Mouse (Mus musculus) lung, embryonic 14.5 days (tissue): Measurements from ENCODE around the gene Ptdss2. TPM values are rescaled to one million over a fixed set of nuclear protein-coding genes. Genes with fewer than 3 reads are reported as not detected.

ENCODE experiments used
- ATAC-seq: fragments of 200-750 bp; cut with Nextera tagmentation; 2 replicates; pipeline ENCODE4 v1.8.0; 2017; ENCODE audit warnings: mild to moderate bottlenecking, moderate TSS enrichment, moderate library complexity; ENCODE audit not compliant: insufficient read depth
- DNase-seq: peaks from one replicate; pipeline ENCODE4 v3.0.0-alpha.2; 2015
- H3K27ac ChIP-seq: fragments of 300-500 bp; sonication (generic); 2 replicates; pipeline ENCODE4 v1.5.1; 2014; ENCODE audit warnings: low read depth, mild to moderate bottlenecking, moderate library complexity
- H3K27me3 ChIP-seq: fragments of 300-500 bp; sonication (generic); 2 replicates; pipeline ENCODE4 v1.6.1; 2014; ENCODE audit warnings: low read length, control low read depth; ENCODE audit not compliant: insufficient read depth
- H3K36me3 ChIP-seq: fragments of 300-500 bp; sonication (generic); 2 replicates; pipeline ENCODE4 v1.6.1; 2014; ENCODE audit warnings: control low read depth; ENCODE audit not compliant: insufficient read depth
- H3K4me1 ChIP-seq: fragments of 300-500 bp; sonication (generic); 2 replicates; pipeline ENCODE4 v1.6.1; 2014; ENCODE audit warnings: antibody characterized with exemption, control low read depth; ENCODE audit not compliant: insufficient read depth
- H3K4me2 ChIP-seq: fragments of 300-500 bp; sonication (generic); 2 replicates; pipeline ENCODE4 v1.6.1; 2014; ENCODE audit warnings: mild to moderate bottlenecking
- H3K4me3 ChIP-seq: fragments of 300-500 bp; sonication (generic); 2 replicates; pipeline ENCODE4 v1.5.1; 2014; ENCODE audit warnings: low read depth, low read length
- H3K9ac ChIP-seq: fragments of 300-500 bp; sonication (generic); 2 replicates; pipeline ENCODE4 v1.6.1; 2014
- H3K9me3 ChIP-seq: fragments of 300-500 bp; sonication (generic); 2 replicates; pipeline ENCODE4 v1.6.1; 2016; ENCODE audit warnings: low read depth, low read length, control low read depth
- CTCF ChIP-seq: IDR thresholded peaks from 2 replicates; pipeline ENCODE4 v1.5.1; 2016; ENCODE audit warnings: antibody characterized with exemption, low read depth
- WGBS: fragments of 180-500 bp; shearing (Covaris S2); extraction: QIAGEN DNeasy Blood & Tissue Kit; methylation state at CpG from one replicate; pipeline ENCODE4 v1.1.7; 2014; 5-methylcytosine and 5-hydroxymethylcytosine counted together
- polyA plus RNA-seq: library from polyadenylated mRNA; unstranded; fragments of >200 nt; fragmentation: Nextera tagmentation; extraction: Ambion mirVana; gene quantifications from 2 replicates; pipeline ENCODE4 v1.2.1, GENCODE M21; 2014

Ptdss2 gene
- polyA plus RNA-seq, 1 experiment from 2014 or later = 57.7 TPM

DNA sequence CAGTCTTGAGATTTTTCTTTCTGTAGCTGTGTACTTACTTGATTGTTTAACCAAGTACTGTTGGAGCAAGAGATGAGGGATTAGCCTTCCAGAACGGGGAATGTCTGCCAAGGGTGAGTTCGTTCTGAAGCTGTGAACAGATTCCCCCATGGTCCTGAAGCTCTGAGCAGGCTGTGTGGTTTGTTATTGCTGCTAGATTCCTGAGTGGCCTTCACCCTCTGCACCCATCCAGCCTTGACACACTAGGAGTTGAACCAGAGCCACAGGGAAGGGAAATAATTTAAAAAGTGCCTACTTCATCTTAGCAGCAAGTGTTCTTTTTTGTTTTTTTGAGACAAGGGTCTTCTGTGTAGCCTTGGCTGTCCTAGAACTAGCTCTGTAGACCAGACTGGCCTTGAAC, 21.7 kb downstream of the Ptdss2 start:
- DNase-seq (no peak), ATAC-seq (no peak)
- no peaks in the 10 kb centered on the region for H3K27me3 ChIP-seq
- H3K9ac ChIP-seq = no peak overlapping the region
- no peaks in the 10 kb centered on the region for H3K4me1 ChIP-seq
- H3K4me3 ChIP-seq = no peak overlapping the region
- H3K9me3 ChIP-seq = no peaks in the 10 kb centered on the region
- H3K4me2 ChIP-seq = no peak overlapping the region
- 67% methylated on average over 2 of the region's 2 CpGs for WGBS
- no peak for TF ChIP-seq CTCF
- peaks cover 52% of the 10 kb centered on the region for H3K36me3 ChIP-seq
- H3K27ac ChIP-seq = no peak overlapping the region

DNA sequence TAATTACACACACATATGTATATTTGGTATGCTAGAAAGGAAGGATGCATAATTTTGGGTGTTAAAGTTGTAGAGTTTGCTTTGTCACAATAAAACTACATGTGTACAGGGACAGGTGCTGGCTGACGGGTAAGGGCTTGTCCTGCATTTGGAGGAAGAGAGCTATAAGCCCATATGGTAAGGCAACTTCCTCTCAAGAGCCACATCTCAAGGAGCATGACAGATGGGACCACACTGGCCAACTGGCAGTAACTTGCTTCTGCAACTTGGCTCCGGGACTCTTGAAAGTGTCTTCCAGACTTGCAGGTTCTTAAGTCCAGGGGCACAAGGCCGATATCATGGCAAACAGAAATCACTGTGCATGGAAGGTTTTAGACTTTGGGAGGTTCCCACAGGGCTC, 22.5 kb downstream of the Ptdss2 start:
- no peaks in the 10 kb centered on the region for H3K9me3 ChIP-seq
- no peak overlapping the region for H3K27ac ChIP-seq
- H3K4me1 ChIP-seq = no peaks in the 10 kb centered on the region
- H3K9ac ChIP-seq = no peak overlapping the region
- H3K27me3 ChIP-seq = no peaks in the 10 kb centered on the region
- H3K36me3 ChIP-seq = peaks cover 48% of the 10 kb centered on the region
- 84% methylated on average over 3 of the region's 3 CpGs for WGBS
- ATAC-seq (no peak), DNase-seq (no peak)
- no peak overlapping the region for H3K4me3 ChIP-seq
- TF ChIP-seq CTCF = no peak
- H3K4me2 ChIP-seq = no peak overlapping the region

DNA sequence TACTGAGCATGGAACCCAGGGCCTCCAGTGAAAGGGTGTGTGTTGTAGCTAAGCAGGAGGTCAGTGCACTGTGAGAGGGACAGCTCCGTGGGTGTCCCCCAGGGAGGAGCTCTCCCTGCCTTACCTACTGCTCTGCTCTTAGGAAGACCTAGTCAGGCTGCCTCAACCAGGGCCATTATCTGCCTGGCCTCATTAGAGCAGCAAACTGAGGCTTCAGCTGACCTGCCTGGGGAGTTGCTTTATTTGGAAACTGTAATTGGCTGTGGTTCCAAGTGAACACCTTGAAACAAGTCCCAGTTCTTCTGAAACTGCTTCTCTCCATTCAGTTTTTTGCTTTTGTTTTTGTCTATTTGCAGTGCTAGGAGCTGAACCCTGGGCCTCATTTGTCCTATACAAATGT, 23.2 kb downstream of the Ptdss2 start:
- Histone ChIP-seq H3K9me3 (no peaks in the 10 kb centered on the region), H3K4me3 (no peak overlapping the region), H3K4me2 (no peak overlapping the region), H3K36me3 (peaks cover 48% of the 10 kb centered on the region), H3K27ac (no peak overlapping the region), H3K9ac (no peak overlapping the region), H3K4me1 (no peaks in the 10 kb centered on the region), H3K27me3 (no peaks in the 10 kb centered on the region)
- no peak for DNase-seq
- TF ChIP-seq CTCF = no peak
- WGBS = 64% methylated on average over 1 of the region's 1 CpGs
- no peak for ATAC-seq

DNA sequence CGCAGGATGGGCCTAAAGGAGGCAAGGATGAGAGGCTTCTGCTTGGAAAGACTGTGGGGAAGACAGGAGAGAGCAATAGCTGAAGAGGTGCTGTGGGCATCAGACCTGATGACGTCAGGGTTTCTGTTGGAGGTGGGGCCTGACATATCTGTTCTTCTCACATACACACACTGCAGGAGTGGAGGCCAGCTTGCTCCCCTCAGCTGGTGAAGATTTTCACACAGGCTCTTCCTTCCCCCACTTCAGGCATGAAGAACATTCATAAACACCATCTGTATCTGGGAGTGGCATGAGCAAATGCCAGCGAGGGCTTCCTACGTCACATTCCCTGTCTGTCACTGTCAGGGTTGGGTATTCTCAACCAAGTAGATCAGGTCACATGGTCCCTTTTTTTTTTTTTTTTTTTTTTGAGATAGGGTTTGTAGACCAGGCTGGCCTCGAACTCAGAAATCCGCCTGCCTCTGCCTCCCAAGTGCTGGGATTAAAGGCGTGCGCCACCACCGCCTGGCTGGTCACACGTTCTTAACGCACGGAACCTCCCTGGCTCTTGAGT, 23.9 kb downstream of the Ptdss2 start:
- Histone ChIP-seq H3K4me1 (no peaks in the 10 kb centered on the region), H3K4me2 (no peak overlapping the region), H3K9me3 (no peaks in the 10 kb centered on the region), H3K4me3 (no peak overlapping the region), H3K9ac (no peak overlapping the region), H3K27ac (no peak overlapping the region), H3K36me3 (peaks cover 55% of the 10 kb centered on the region), H3K27me3 (no peaks in the 10 kb centered on the region)
- DNase-seq (no peak), ATAC-seq (0 out of 2 replicates have a peak, but pooled peaks have one; percentile 31)
- no peak for TF ChIP-seq CTCF
- 91% methylated on average over 12 of the region's 12 CpGs for WGBS

DNA sequence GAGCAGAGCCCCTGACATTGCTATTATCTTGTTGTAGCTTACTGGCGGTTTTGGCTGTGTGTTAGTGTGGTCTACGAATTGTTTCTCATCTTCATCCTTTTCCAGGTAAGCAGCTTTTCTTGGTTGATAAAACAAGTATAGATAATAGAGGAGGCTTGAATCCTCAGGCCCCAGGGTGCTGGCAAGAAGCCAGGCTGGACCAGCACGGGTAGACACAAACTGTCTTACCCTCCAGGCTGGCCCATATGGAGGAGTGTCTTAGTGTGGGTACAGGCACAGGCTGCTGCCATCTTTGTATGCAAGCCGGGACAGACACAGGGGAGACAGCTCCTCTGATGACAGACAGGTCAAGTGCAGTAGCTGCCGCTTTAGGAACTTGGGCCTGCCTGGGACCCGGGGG, 24.9 kb downstream of the Ptdss2 start:
- H3K27ac ChIP-seq = no peak overlapping the region
- 81% methylated on average over 6 of the region's 6 CpGs for WGBS
- no peak overlapping the region for H3K4me2 ChIP-seq
- DNase-seq (no peak), ATAC-seq (no peak)
- H3K36me3 ChIP-seq = peaks cover 60% of the 10 kb centered on the region
- no peak overlapping the region for H3K9ac ChIP-seq
- TF ChIP-seq CTCF = no peak
- H3K27me3 ChIP-seq = no peaks in the 10 kb centered on the region
- no peak overlapping the region for H3K4me3 ChIP-seq
- no peaks in the 10 kb centered on the region for H3K9me3 ChIP-seq
- no peaks in the 10 kb centered on the region for H3K4me1 ChIP-seq

DNA sequence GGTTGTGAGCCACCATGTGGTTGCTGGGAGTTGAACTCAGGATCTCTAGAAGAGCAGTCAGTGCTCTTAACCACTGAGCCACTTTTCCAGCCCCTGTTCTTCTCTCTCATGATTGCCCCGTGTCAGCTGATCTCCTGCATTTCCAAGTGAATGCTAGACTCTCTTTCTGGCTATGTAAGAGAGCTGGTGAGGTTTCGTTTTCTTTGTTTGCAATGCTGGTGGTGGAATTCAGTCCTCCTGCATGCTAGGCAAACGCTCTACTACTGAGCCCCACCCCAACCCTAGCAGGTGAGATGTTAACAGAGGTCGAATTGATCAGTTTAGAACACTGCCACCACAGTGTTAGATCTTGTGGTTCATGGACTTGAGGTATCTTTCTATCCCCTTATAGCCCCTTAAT, 26.5 kb downstream of the Ptdss2 start:
- no peak for DNase-seq
- H3K36me3 ChIP-seq = peaks cover 62% of the 10 kb centered on the region
- no peak overlapping the region for H3K27ac ChIP-seq
- no peaks in the 10 kb centered on the region for H3K27me3 ChIP-seq
- TF ChIP-seq CTCF = no peak
- no peak overlapping the region for H3K4me2 ChIP-seq
- H3K4me3 ChIP-seq = no peak overlapping the region
- WGBS = 65% methylated on average over 4 of the region's 4 CpGs
- no peaks in the 10 kb centered on the region for H3K9me3 ChIP-seq
- no peak overlapping the region for H3K9ac ChIP-seq
- ATAC-seq = no peak
- no peaks in the 10 kb centered on the region for H3K4me1 ChIP-seq

GRCm38 (mm10) chr7:141155362-141155761, 33.2 kb downstream of the Ptdss2 start:
- 80% methylated on average over 9 of the region's 9 CpGs for WGBS
- no peak for TF ChIP-seq CTCF
- Histone ChIP-seq H3K9me3 (no peaks in the 10 kb centered on the region), H3K27ac (no peak overlapping the region), H3K9ac (no peak overlapping the region), H3K36me3 (peaks cover 74% of the 10 kb centered on the region), H3K4me2 (no peak overlapping the region), H3K27me3 (no peaks in the 10 kb centered on the region), H3K4me1 (no peaks in the 10 kb centered on the region), H3K4me3 (no peak overlapping the region)
- no peak for DNase-seq
- ATAC-seq = no peak

DNA sequence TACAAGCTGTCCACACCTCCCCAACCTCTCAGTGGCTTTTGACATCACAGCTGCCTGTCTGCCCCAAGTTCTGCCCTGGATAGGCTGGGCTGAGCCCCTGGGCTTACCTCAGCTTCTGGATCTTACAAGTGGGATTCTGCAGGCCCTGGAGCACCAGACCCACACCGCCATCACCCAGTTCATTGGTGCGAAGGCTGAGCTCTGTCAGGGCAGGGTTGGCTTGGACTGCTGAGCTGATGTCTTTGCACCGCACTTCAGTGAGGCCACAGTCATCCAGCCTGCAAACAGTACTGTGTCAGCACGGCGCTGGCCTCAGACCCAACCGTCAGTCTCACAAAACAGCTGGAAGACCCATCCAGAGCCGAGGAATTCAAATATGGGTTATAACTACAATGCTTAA, 42.2 kb downstream of the Ptdss2 start:
- ATAC-seq (no peak), DNase-seq (no peak)
- no peaks in the 10 kb centered on the region for H3K27me3 ChIP-seq
- H3K4me2 ChIP-seq = no peak overlapping the region
- TF ChIP-seq CTCF = no peak
- no peak overlapping the region for H3K9ac ChIP-seq
- H3K4me1 ChIP-seq = peaks cover 10% of the 10 kb centered on the region
- H3K27ac ChIP-seq = no peak overlapping the region
- H3K4me3 ChIP-seq = no peak overlapping the region
- WGBS = 91% methylated on average over 7 of the region's 7 CpGs
- peaks cover 62% of the 10 kb centered on the region for H3K36me3 ChIP-seq
- no peaks in the 10 kb centered on the region for H3K9me3 ChIP-seq
